Mouse (Mus musculus) heart, embryonic 12.5 days (tissue): ENCODE measurements around the gene Ankrd13d. TPM values are rescaled to one million over a fixed set of nuclear protein-coding genes. Genes with fewer than 3 reads are reported as not detected.

Experiments used
- ATAC-seq: fragments of 200-750 bp; cut with Nextera tagmentation; 2 replicates; pipeline ENCODE4 v1.8.0; 2017; ENCODE audit warnings: moderate TSS enrichment, moderate library complexity; ENCODE audit not compliant: insufficient number of reproducible peaks, low FRiP score
- H3K27ac ChIP-seq: fragments of 300-500 bp; sonication (generic); 2 replicates; pipeline ENCODE4 v1.5.1; 2016; ENCODE audit warnings: mild to moderate bottlenecking, moderate library complexity; ENCODE audit not compliant: poor library complexity, severe bottlenecking
- H3K27me3 ChIP-seq: fragments of 300-500 bp; sonication (generic); replicated peaks from 2 replicates; pipeline ENCODE4 v1.6.1; 2016; ENCODE audit warnings: mild to moderate bottlenecking, moderate library complexity
- H3K36me3 ChIP-seq: fragments of 300-500 bp; sonication (generic); 2 replicates; pipeline ENCODE4 v1.6.1; 2016; ENCODE audit warnings: mild to moderate bottlenecking, moderate library complexity
- H3K4me1 ChIP-seq: fragments of 300-500 bp; sonication (generic); replicated peaks from 2 replicates; pipeline ENCODE4 v1.6.1; 2016; ENCODE audit warnings: mild to moderate bottlenecking
- H3K4me2 ChIP-seq: fragments of 300-500 bp; sonication (generic); 2 replicates; pipeline ENCODE4 v1.6.1; 2016; ENCODE audit warnings: mild to moderate bottlenecking, moderate library complexity
- H3K4me3 ChIP-seq: fragments of 300-500 bp; sonication (generic); 2 replicates; pipeline ENCODE4 v1.5.1; 2016; ENCODE audit warnings: mild to moderate bottlenecking
- H3K9ac ChIP-seq: fragments of 300-500 bp; sonication (generic); 2 replicates; pipeline ENCODE4 v1.6.1; 2016; ENCODE audit warnings: mild to moderate bottlenecking, moderate library complexity
- H3K9me3 ChIP-seq: fragments of 300-500 bp; sonication (generic); replicated peaks from 2 replicates; pipeline ENCODE4 v1.6.1; 2016; ENCODE audit warnings: mild to moderate bottlenecking, moderate library complexity
- WGBS: fragments of 180-500 bp; shearing (Covaris S2); methylation state at CpG from one replicate; pipeline ENCODE4 v1.1.7; 2016; 5-methylcytosine and 5-hydroxymethylcytosine counted together
- polyA plus RNA-seq: library from polyadenylated mRNA; unstranded; fragments of >200 nt; fragmentation: Nextera tagmentation; extraction: Ambion mirVana; gene quantifications from 2 replicates; pipeline ENCODE4 v1.2.1, GENCODE M21; 2016

Gene Ankrd13d
- polyA plus RNA-seq, 1 experiment from 2014 or later = 1.6 TPM

- Histone ChIP-seq H3K36me3 (no peaks in the 10 kb centered on the region), H3K4me2 (peak overlapping the region; percentile 82), H3K9ac (peak overlapping the region; percentile 80), H3K9me3 (no peaks in the 10 kb centered on the region), H3K4me1 (peaks cover 20% of the 10 kb centered on the region), H3K27ac (no peak overlapping the region), H3K4me3 (no peak overlapping the region), H3K27me3 (peaks cover 35% of the 10 kb centered on the region)
- 78% methylated on average over 7 of the region's 7 CpGs for WGBS
- no peak for ATAC-seq
Measured at GRCm38 (mm10) chr19:4232651-4233050, 50.3 kb downstream of the Ankrd13d start.

GRCm38 (mm10) chr19:4232186-4232572 is 50.8 kb downstream of the Ankrd13d start:
- peaks cover 40% of the 10 kb centered on the region for H3K27me3 ChIP-seq
- peak overlapping the region; percentile 87 for H3K27ac ChIP-seq
- H3K4me1 ChIP-seq = peaks cover 20% of the 10 kb centered on the region
- peak overlapping the region; percentile 80 for H3K9ac ChIP-seq
- WGBS = 16% methylated on average over 2 of the region's 2 CpGs
- H3K4me3 ChIP-seq = peak overlapping the region; percentile 73
- ATAC-seq = 0 out of 2 replicates have a peak, but pooled peaks have one; percentile 1
- H3K4me2 ChIP-seq = peak overlapping the region; percentile 82
- no peaks in the 10 kb centered on the region for H3K9me3 ChIP-seq
- H3K36me3 ChIP-seq = no peaks in the 10 kb centered on the region

GRCm38 (mm10) chr19:4231253-4232185 is 51.4 kb downstream of the Ankrd13d start, which contains the start of gene Pold4:
Pold4 (plus strand) TSS chr19:4231899.
- Histone ChIP-seq H3K4me1 (peaks cover 20% of the 10 kb centered on the region), H3K4me2 (peak within 1 kb of the TSS; percentile 82), H3K27ac (peak within 1 kb of the TSS; percentile 87), H3K36me3 (no peaks in the 10 kb centered on the region), H3K27me3 (peaks cover 45% of the 10 kb centered on the region), H3K9me3 (no peaks in the 10 kb centered on the region), H3K9ac (peak within 1 kb of the TSS; percentile 80), H3K4me3 (peak within 1 kb of the TSS; percentile 73)
- 9% methylated on average over 26 of the region's 26 CpGs for WGBS
- peak; percentile 91 for ATAC-seq

GRCm38 (mm10) chr19:4230415-4230814 is 52.5 kb downstream of the Ankrd13d start:
- H3K27me3 ChIP-seq = peaks cover 45% of the 10 kb centered on the region
- 57% methylated on average over 8 of the region's 8 CpGs for WGBS
- H3K27ac ChIP-seq = no peak overlapping the region
- H3K9ac ChIP-seq = no peak overlapping the region
- H3K4me3 ChIP-seq = no peak overlapping the region
- no peak for ATAC-seq
- H3K4me1 ChIP-seq = peaks cover 20% of the 10 kb centered on the region
- no peaks in the 10 kb centered on the region for H3K36me3 ChIP-seq
- no peaks in the 10 kb centered on the region for H3K9me3 ChIP-seq
- no peak overlapping the region for H3K4me2 ChIP-seq

- H3K36me3 ChIP-seq = no peaks in the 10 kb centered on the region
- no peak overlapping the region for H3K9ac ChIP-seq
- 40% methylated on average over 9 of the region's 9 CpGs for whole genome bisulfite sequencing
- H3K27ac ChIP-seq = no peak overlapping the region
- peaks cover 40% of the 10 kb centered on the region for H3K27me3 ChIP-seq
- H3K4me2 ChIP-seq = no peak overlapping the region
- no peak for ATAC-seq
- H3K4me3 ChIP-seq = no peak overlapping the region
- no peaks in the 10 kb centered on the region for H3K9me3 ChIP-seq
- peaks cover 20% of the 10 kb centered on the region for H3K4me1 ChIP-seq
Measured at GRCm38 (mm10) chr19:4229451-4230076, 53.4 kb downstream of the Ankrd13d start.

- 76% methylated on average over 4 of the region's 4 CpGs for WGBS
- Histone ChIP-seq H3K4me1 (peaks cover 20% of the 10 kb centered on the region), H3K27ac (no peak overlapping the region), H3K9ac (no peak overlapping the region), H3K9me3 (no peaks in the 10 kb centered on the region), H3K4me2 (no peak overlapping the region), H3K36me3 (no peaks in the 10 kb centered on the region), H3K4me3 (no peak overlapping the region), H3K27me3 (peaks cover 37% of the 10 kb centered on the region)
- ATAC-seq = no peak
Measured at GRCm38 (mm10) chr19:4228891-4229290, 54.0 kb downstream of the Ankrd13d start.

GRCm38 (mm10) chr19:4227894-4228678 is 54.9 kb downstream of the Ankrd13d start:
- Histone ChIP-seq H3K4me2 (no peak overlapping the region), H3K9me3 (no peaks in the 10 kb centered on the region), H3K9ac (no peak overlapping the region), H3K27ac (no peak overlapping the region), H3K27me3 (peaks cover 37% of the 10 kb centered on the region), H3K4me3 (no peak overlapping the region), H3K36me3 (no peaks in the 10 kb centered on the region), H3K4me1 (peaks cover 20% of the 10 kb centered on the region)
- ATAC-seq = no peak
- WGBS = 17% methylated on average over 8 of the region's 8 CpGs

- Histone ChIP-seq H3K4me2 (no peak overlapping the region), H3K27me3 (peaks cover 41% of the 10 kb centered on the region), H3K9me3 (no peaks in the 10 kb centered on the region), H3K4me1 (peaks cover 17% of the 10 kb centered on the region), H3K4me3 (no peak overlapping the region), H3K27ac (no peak overlapping the region), H3K36me3 (no peaks in the 10 kb centered on the region), H3K9ac (no peak overlapping the region)
- ATAC-seq = no peak
- 51% methylated on average over 5 of the region's 5 CpGs for WGBS
Measured at GRCm38 (mm10) chr19:4227446-4227845, 55.5 kb downstream of the Ankrd13d start.

- Histone ChIP-seq H3K4me1 (peaks cover 19% of the 10 kb centered on the region), H3K27me3 (peaks cover 47% of the 10 kb centered on the region), H3K27ac (no peak overlapping the region), H3K4me2 (no peak overlapping the region), H3K4me3 (no peak overlapping the region), H3K36me3 (no peaks in the 10 kb centered on the region), H3K9me3 (no peaks in the 10 kb centered on the region), H3K9ac (no peak overlapping the region)
- no peak for ATAC-seq
- 83% methylated on average over 7 of the region's 7 CpGs for WGBS
Measured at GRCm38 (mm10) chr19:4226779-4227178, 56.2 kb downstream of the Ankrd13d start.

GRCm38 (mm10) chr19:4222165-4222564 is 60.8 kb downstream of the Ankrd13d start:
- H3K9me3 ChIP-seq = no peaks in the 10 kb centered on the region
- H3K27ac ChIP-seq = no peak overlapping the region
- peaks cover 52% of the 10 kb centered on the region for H3K27me3 ChIP-seq

More at GRCm38 (mm10) chr19:4222165-4222564, 60.8 kb downstream of the Ankrd13d start:
- WGBS = 81% methylated on average over 11 of the region's 11 CpGs
- Histone ChIP-seq H3K4me2 (no peak overlapping the region), H3K4me3 (no peak overlapping the region), H3K4me1 (peaks cover 35% of the 10 kb centered on the region), H3K9ac (no peak overlapping the region), H3K36me3 (no peaks in the 10 kb centered on the region)
- ATAC-seq = no peak
